Mouse (Mus musculus): Measurements from ENCODE around the gene Nol9.

Nol9 gene

DNA sequence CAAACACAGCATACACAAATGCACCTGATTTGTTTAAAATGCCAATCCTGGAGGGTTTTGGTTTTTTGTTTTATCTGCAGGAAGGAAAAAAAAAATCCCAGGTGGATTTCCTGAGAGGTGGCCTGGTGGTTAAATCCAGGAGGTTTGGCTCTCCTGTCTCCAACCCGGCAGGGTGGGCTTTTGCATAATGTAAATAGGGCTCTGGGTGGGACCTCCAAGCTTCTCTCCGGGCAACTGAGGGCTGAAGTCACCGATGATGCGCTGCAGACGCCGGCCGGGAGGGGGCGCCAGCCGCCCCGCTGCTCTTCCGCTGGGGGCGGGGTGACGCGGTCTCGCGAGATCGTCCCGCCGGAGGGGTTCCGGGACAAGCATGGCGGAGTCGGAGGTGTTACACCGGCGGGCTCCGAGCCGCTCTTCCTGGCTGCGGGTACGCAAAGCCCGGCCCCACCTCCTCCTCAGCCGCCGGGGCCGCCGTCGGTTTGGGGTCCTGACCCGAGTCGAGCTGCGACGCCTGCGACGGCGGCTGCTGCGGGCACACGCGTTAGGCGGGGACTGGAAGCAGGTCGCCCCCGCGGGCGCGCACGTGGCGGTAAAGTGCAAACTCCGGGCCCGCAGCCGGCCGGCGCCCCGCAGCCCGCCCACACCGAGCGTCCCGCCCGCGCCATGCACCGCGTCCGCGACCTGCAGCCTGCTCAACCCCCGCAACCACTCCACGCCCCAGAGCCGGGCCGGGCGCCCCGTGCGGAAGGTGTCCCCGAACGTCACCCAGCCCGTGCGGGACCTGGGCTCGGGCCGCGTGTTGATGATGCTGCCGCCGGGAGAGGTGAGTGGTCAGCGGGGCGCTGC, at the start of gene Nol9:
Gene Nol9 (plus strand): TSS at position 337 of the 846 bp plus-strand sequence.
- peak; percentile 90 for DNase-seq (ENCODE audit: low read depth, low spot score)

DNA sequence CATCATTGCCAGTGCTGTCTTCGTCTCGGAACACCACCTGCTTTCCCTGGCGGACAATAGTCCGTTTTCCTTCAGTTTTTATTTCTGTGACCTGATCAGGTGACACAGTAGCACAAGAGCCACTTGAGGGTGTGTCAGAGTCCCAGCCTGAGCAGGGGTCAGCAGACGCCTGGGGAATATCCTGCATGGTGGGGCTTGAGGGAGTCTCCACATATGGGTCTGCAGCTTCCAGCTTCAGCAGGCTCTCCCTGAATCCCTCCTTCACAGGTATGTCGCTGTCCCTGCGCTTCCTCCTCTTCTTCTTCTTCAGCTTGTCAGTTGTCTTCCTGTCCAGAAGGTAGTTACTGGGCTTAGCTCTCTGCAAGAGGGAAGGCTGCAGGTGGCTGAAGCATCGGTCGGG, 47.0 kb upstream of the Nol9 start:
- DNase-seq (ENCODE audit: low read depth, low spot score) = no peak

DNA sequence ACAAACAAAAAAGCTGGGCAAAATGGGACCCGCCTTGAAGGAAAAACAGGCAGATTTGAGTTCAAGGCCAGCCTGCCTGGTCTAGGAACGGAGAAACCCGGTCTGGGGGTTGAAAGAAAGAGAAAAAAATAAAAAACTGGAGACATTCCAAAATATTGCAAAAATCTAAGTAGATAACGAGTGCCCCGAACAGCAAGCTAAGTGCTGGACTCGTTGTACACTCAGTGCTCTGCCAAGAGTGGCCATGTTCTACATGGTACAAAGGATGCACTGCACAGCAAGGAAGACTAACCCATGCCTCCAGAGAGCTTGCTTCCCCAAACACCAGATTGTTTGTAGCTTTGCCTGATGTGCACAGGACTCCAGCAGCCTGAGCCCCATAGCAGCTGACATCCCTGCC, 46.1 kb upstream of the Nol9 start:
- no peak for DNase-seq (ENCODE audit: low read depth, low spot score)

DNA sequence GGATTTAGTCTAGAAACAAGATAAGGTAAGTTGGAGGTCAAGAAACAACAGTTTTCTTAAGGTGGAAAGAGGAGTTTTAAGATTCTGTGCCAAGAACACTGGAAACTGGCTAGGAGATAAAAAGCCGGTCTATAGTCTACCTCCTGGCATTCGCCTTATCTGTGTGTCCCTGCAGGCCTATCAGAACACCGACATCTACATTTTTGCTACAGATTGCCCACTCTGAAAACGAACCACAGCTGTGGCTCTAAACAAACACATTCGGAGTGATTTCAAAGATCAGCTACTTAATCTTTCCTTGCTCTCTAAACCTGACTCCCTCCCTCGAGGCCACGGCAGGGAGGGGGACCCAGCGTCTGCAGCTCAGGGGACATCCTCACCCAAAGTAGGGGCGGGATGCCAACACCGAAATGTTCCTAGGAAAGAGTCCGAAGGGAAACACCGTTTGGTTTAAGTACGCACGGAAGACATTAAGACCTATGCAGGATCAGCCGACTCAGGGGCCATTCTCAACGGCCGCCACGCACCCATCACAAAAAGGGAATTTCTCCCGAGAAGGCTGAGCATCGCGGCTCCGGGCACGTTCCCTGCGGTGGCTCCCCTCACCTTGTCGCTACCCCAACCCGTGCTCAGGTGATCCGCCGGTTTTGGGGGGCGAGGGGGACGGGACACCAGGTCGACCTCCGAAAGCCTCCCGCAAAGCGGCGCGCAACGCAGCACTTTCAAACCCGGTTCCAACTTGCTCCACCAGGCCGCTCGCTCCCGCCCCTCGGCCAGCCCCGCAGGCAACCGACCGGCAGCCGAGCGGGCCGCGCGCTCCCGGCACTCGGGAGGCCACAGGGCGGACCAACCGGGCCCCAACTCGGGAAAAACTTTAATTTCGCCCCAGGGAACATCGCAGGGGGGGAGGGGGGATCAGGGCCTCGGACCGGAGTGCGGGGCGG, 44.6 kb upstream of the Nol9 start:
- DNase-seq (ENCODE audit: low read depth, low spot score) = no peak

DNA sequence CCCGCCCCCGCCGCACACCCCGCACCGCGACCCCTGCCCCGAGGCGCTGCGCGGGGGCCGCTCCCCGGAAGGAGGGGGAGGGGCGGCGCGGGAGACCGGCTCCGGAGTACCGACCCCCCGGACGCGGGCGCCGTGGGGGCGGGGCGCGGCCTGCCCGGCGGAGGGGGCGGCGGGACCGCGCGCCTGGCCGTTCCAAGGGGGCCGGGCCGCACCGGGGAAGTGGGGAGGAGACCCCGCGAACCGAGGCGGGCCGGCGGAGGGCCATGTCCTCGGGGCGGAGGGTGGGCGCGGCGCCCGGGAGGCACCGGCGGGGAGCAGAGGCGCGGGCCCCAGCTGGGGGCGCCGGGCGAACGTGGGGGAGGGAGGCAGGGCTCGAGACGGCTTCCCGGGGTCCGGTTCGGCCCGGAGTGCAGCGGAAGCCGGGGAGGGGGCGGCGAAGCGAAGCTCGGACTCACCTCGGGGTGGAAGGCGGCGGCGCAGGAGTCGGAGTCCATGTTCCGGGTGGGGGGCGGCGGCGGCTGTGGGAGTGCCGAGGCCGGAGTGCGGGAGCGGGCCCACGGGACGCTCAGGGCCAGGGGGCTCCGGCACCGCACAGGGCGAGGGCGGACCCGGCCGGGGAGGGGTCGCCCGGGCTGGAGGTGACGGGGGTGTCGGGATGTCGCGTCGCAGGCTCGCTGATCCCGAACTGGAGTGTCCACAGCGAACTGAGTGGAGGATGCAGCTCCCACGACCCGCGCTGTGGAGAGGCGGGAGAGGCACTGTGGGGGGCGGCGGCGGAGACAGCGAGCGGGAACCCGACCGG, 43.5 kb upstream of the Nol9 start:
- no peak for DNase-seq (ENCODE audit: low read depth, low spot score)

DNA sequence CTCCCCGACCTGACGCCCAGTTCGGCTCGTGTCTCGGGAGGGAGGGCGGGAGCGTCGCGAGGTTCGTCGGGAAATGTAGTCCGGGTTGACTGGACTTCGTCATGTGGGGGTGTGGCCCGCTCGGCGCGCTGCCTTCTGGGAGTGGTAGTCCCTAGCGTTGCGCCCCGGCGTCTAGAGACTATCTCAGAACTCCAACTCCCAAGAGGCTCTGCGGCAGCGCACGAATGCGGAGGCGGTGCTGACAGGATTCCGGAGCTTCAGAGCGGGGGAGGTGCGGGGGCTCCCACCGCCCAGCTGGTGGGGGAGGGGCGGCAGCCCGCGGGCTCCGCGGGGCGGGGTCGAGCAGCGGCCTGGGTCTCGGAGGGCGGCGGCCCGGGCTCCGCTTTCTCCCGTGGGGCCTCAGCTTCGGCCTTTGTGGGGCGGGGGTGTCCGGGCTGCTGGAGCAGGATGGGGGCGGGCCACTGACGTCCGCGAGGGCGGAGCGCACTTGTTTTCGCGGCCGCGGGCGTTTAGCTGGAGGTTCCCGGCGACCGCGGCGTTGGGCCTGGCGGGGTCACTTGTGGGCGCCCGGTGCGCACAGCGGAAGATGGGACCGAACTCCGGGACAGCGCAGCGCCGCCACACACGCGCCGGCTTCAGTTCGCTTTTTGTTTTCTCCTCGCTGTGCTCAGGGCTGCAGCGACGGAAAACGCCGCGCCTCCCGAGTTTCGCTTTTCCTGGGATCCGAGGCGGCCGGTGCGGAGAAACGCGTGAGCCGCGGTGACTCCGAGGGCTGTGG, 42.8 kb upstream of the Nol9 start, which contains the start of gene Phf13:
Gene Phf13 (minus strand): TSS at position 86 of the 778 bp plus-strand sequence.
- DNase-seq (ENCODE audit: low read depth, low spot score) = peak; percentile 100

DNA sequence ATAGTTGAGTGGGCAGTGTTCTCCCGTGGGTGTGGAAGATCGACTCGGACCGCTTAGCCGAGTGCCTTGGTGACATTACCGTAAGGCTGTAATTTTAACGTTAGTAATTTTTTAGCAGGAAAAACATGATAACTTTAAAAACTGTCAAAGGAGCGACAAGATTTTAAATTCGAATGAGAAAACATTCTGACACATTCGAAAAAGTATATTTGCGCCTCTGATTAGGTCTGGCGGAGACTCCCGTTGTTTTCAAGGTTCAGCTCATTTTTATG, 42.2 kb upstream of the Nol9 start:
- no peak for DNase-seq (ENCODE audit: low read depth, low spot score)

DNA sequence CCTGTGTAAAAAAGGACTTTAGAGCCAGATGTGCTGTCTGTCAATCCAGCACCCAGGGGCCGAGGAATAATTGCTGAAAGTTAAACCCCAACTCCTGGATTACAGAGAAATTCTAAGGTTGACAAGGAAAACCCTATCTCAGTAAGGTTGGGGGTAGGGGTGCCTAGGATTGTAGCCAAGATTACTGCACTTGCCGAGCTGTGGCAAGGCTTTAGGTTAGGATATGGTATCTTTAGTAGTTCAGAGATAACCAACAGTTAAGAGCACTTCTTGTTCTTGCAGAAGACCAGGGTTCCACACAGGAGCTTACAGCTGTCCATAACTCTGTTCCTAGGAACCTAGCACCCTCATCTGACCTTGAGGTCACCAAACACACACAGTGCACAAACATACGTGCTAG, 41.4 kb upstream of the Nol9 start:
- no peak for DNase-seq (ENCODE audit: low read depth, low spot score)

DNA sequence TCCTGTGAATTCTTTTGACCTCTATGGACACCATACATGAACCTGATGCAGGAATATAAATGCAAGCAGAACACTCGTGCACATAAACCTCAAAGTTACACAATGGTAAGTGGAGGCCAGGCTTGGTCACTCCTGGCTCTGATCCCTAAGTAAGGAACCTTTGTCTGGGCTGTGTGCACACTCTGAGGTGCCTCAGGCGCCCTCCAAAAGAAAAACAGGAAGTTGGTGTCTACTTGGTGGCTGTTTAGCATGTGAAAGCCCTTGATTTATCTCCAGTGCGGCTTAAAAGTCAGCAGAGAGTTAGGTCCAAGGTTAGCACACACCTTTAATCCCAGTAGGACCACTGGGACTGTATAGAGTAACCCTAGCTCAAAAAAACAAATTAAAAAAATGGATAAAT, 39.6 kb upstream of the Nol9 start:
- DNase-seq (ENCODE audit: low read depth, low spot score) = peak; percentile 71

DNA sequence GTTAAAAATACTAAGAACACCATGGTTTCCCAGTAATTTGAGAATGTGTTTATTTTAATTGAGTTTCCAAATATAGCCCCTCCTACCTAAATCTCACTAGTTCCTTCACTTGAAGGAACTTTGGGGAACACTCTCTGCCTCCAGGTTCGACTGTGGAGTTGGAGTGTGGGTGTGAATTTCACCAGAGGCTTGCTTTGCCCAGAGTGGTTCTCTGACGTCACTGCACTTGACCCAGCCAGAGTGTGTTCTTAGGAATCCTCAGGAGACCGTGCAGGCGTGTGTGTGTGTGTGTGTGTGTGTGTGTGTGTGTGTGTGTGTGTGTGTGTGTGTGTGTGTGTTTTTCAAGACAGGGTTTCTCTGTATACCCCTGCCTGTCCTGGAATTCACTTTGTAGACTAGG, 38.2 kb upstream of the Nol9 start:
- no peak for DNase-seq (ENCODE audit: low read depth, low spot score)

DNA sequence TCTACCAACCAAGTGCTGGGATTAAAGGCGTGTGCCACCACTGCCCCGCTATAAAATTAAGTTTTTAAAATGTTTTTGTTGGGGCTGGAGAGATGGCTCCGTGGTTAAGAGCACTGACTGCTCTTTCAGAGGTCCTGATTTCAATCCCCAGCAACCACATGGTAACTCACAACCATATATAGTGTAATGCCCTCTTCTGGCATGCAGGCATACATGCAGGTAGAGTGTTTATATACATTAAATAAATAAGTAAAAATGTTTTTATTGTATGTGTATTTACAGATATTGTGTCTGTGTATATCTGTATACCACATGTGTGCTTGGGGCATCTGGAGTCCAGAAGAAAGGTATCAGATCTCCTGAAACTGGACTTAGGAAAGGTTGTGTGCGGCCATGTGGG, 37.8 kb upstream of the Nol9 start:
- no peak for DNase-seq (ENCODE audit: low read depth, low spot score)

DNA sequence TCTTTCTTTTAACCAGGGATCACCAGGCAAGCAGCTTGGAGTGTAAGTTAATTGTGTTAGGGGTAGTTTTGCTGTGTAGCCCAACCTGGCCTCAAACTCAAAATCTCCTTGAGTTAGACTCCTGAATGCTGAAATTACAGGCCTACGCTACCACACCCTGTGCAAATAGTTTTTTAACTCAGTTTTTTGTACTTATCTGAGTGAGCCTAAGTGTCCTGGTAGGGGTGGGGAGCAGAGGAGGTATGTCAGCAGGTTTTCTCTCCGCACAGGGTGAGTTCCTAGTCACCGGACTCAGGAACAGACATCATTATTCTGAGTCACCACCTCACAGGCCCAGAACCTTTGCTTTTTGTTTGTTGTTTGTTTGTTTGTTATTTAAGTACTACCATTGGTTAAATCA, 37.1 kb upstream of the Nol9 start:
- DNase-seq (ENCODE audit: low read depth, low spot score) = no peak

DNA sequence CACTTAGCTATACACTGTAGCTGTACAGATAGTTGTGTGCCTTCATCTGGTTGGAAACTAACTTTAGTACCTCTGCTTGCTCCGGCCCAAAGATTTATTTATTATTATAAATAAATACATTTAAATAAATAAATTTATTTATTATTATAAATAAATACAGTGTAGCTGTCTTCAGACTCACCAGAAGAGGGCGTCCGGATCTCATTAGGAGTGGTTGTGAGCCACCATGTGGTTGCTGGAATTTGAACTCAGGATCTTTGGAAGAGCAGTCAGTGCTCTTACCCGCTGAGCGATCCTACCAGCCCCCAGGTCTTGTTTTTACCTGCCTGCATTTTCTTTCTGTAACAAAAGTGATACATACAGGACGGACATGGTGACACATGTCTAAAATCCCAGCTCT, 33.0 kb upstream of the Nol9 start:
- DNase-seq (ENCODE audit: low read depth, low spot score) = no peak

DNA sequence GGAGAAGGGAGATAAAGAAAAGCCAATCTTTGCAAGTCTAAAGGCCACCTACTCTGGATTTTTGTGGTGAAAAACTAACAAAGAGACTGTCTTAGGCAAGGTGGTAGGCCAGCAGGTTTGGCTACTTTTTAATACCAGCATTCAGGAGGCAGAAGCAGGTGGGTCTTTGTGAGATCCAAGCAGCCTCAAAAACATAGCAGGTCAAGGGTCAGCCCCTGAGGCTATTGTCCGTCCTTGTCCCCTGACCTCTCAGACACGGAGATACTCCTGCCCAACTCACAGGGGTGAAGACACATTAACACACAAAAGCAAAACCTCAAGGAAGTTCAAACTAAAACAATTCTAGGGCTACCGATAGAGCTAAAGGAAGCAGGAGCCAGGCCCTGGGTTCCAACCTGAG, 32.3 kb upstream of the Nol9 start:
- no peak for DNase-seq (ENCODE audit: low read depth, low spot score)

DNA sequence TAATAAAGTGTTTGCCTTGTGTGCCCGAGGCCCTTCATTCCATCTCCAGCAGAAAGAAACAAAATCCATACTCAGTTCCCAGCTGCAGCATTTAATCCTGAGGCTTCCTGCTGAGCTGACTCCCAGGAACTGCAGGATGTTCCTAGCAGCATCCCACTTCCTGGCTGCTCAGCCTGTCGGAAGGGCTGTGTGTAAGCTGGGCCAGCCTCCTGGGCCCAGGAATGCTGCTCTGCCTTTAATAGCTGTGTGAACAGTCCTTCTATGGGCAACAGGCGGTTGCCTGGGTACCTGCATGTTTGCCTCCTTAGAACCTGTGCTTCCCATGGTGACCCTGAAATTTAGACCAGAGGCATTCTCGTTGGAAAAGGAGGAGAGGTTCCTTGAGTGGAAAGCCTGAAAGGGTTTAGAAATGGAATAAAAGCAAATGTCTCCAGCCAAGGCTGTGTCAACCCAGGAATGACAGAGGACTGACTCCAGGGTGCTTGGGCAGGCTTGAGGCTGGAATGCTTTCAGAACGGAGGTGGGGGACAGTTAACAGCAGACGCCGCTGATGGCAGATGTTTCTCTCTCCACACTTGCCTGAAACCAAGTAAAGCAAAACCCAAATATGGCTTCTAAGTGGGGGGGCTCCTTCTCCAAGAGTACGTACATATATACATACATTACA, 31.5 kb upstream of the Nol9 start:
- DNase-seq (ENCODE audit: low read depth, low spot score) = peak; percentile 70

DNA sequence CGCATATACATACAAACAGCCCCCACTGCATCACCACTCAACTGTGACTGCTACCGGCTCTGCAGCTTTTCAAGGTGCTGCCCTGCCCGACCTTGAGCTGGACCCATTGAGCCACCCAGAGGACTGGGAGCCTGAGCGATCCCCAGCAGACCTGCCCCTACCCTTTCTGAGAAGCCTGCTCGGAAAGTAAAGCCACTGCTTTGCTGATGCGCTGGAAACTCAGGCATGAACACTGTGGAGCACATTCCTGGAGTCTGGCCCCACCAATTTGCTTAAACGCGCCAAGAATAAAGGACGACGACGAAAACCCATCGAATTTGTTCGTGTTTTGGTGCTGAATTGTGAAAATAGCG, 31.0 kb upstream of the Nol9 start:
- no peak for DNase-seq (ENCODE audit: low read depth, low spot score)

DNA sequence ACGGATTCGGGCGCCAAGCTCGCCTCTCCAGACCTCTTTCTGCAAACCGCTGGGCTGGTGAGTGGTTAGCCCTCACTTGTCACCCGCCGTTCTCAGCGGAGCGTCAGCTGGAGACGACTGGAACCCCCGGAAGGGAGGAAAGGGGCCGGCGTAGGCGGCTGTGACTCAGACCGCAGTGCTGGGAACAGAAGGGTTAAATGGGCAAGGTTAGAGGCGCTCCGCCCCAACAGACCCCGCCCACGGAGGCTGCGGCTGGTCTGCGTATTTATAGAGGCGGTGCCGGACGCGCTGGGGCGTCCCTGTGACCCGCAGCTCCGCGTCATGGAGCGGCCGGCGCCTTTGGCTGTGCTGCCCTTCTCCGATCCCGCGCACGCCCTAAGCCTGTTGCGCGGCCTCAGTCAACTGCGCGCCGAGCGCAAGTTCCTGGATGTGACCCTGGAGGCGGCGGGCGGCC, 30.5 kb upstream of the Nol9 start, which contains the start of gene Klhl21:
Gene Klhl21 (plus strand): TSS at position 182 of the 454 bp plus-strand sequence.
- DNase-seq (ENCODE audit: low read depth, low spot score) = peak; percentile 95

DNA sequence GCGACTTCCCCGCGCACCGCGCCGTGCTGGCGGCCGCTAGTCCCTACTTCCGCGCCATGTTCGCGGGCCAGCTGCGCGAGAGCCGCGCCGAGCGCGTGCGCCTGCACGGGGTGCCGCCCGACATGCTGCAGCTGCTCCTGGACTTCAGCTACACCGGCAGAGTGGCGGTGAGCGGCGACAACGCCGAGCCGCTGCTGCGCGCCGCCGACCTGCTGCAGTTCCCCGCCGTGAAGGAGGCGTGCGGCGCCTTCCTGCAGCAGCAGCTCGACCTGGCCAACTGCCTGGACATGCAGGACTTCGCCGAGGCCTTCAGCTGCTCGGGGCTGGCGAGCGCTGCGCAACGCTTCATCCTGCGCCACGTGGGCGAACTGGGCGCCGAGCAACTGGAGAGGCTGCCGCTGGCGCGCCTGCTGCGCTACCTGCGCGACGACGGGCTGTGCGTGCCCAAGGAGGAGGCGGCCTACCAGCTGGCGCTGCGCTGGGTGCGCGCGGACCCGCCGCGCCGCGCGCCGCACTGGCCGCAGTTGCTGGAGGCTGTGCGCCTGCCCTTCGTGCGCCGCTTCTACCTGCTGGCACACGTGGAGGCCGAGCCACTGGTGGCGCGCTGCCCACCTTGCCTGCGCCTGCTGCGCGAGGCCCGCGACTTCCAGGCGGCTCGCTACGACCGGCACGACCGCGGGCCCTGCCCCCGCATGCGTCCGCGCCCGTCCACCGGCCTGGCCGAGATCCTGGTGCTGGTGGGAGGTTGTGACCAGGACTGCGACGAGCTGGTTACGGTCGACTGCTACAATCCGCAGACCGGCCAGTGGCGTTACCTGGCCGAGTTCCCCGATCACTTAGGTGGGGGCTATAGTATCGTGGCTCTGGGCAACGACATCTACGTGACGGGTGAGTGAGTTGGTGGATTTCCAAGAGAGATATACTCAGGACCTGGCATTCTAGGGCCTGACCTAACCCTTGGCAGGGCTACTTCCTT, 29.8 kb upstream of the Nol9 start:
- DNase-seq (ENCODE audit: low read depth, low spot score) = peak; percentile 75

DNA sequence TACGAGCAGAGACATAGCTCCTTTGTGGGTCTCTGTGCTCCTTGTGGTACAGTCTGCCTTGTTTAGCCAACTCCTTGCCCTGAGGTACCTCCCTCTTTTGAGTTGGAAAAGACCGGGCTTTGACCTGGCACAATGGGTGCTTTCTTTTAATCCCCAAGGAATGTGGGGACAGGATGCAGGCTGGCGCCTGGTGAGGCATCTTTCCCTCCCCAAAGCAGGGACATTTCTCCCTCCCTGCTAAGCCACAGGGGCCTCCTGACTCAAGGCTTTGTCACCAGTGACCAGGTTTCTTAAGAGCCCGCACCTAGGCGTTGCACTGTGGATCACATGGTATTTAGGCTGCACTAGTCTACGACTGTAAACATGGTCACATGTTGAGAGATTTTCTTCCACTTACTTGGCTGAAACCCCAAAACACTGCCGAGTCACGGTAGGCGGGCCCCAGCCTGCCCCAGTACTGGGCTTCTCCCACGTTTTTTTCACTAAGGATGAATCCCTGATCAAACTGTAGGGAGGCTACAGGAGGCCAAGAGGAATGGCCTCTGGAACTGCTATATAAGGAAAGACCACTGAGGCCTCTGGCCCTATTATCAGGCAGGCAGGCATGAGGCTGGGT, 28.9 kb upstream of the Nol9 start:
- DNase-seq (ENCODE audit: low read depth, low spot score) = peak; percentile 79

All from R1 (cell line).